Comparison of ENCODE assay signal across 20 mouse cellular contexts in the genomic region with DNA sequence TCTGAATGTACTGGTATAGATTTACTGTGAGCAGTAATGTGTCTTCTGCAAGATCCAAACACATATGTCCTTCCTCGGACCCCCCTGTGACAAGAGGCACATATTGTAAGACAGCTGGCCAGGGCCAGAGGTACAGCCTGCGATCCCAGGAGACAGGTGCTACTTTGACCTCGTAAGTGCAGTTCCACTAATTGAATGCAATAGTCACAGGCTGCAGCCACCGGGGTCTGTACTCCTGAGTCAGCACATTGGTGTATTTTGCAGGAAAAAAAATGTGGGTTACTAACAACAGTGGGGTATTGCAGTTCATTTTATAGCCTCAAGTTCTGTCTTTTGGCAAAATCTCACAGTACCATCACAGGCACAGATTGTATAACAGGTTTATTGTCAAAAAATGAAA.
A peak's percentile ranks its signal among the peaks of the same experiment; 100 is the strongest.
DNase-seq lines count a peak whose midpoint lies in the region; ATAC-seq lines count a peak whose summit lies in the region.
"Had no signal": no experiment of that assay in that cellular context is flagged by ENCODE, and none has a peak within 500 bp of the region (broad histone marks: within the 10 kb centered on the region; RNA-seq: fewer than 3 reads in every experiment).

No protein-coding gene starts in this region.

- no peaks in the 10 kb centered on the region for H3K9me3 ChIP-seq in neural tube, embryonic 15.5 days (replicated peaks)
- H3K9me3 ChIP-seq in limb, embryonic 12.5 days = no peaks in the 10 kb centered on the region
- H3K9me3 ChIP-seq: heart, embryonic 15.5 days; kidney, embryonic 15.5 days; lung, embryonic 15.5 days; midbrain, embryonic 10.5 days had no signal

- no peak overlapping the region for H3K4me3 ChIP-seq in neural tube, embryonic 15.5 days (replicated peaks)
- no peak overlapping the region for H3K4me3 ChIP-seq in limb, embryonic 12.5 days (replicated peaks)
- H3K4me3 ChIP-seq: heart, adult 2 months; heart, embryonic 15.5 days; kidney, embryonic 15.5 days; lung, embryonic 15.5 days; midbrain, embryonic 10.5 days had no signal

- H3K4me1 ChIP-seq in neural tube, embryonic 15.5 days = peaks cover 30% of the 10 kb centered on the region
- peaks cover 73% of the 10 kb centered on the region for H3K4me1 ChIP-seq in limb, embryonic 12.5 days (replicated peaks)

- no peak overlapping the region for H3K4me2 ChIP-seq in neural tube, embryonic 15.5 days
- no peak overlapping the region for H3K4me2 ChIP-seq in limb, embryonic 12.5 days
- H3K4me2 ChIP-seq: kidney, embryonic 15.5 days had no signal

- no peak overlapping the region for H3K27ac ChIP-seq in neural tube, embryonic 15.5 days (replicated peaks)
- peak overlapping the region; percentile 73; the same call in 1 of the 2 replicates for H3K27ac ChIP-seq in limb, embryonic 12.5 days
- H3K27ac ChIP-seq: heart, adult 2 months; heart, embryonic 15.5 days; kidney, embryonic 15.5 days; liver, embryonic 14.5 days; midbrain, embryonic 10.5 days had no signal

- 57% methylated on average over 4 of the region's 4 CpGs for WGBS in neural tube, embryonic 15.5 days
- 32% methylated on average over 4 of the region's 4 CpGs for WGBS in limb, embryonic 12.5 days

- H3K9ac ChIP-seq in neural tube, embryonic 15.5 days (replicated peaks) = no peak overlapping the region
- no peak overlapping the region for H3K9ac ChIP-seq in limb, embryonic 12.5 days (replicated peaks)
- H3K9ac ChIP-seq: heart, embryonic 15.5 days; kidney, embryonic 15.5 days; liver, embryonic 14.5 days; lung, embryonic 15.5 days had no signal

- no peaks in the 10 kb centered on the region for H3K27me3 ChIP-seq in neural tube, embryonic 15.5 days (replicated peaks)
- H3K27me3 ChIP-seq in limb, embryonic 12.5 days = no peaks in the 10 kb centered on the region
- H3K27me3 ChIP-seq: heart, embryonic 15.5 days; lung, embryonic 15.5 days had no signal

- no peak for DNase-seq in frontal cortex, postnatal 36 days (ENCODE audit: low spot score in 2 of 2)
- DNase-seq in neural tube, embryonic 10.5 days (ENCODE audit: extremely low spot score, low spot score) = peak; percentile 15
- no peak for DNase-seq in cerebellum, adult 18-20 months
- DNase-seq: adrenal gland, adult 2 months; cerebellum, adult 9-11 months; gastrocnemius, postnatal 10 days; heart, adult 2 months; heart, postnatal 4 days; lung, postnatal 4 days; right cerebral cortex, postnatal 25 days; thymus, postnatal 14 days had no signal

- H3K36me3 ChIP-seq in neural tube, embryonic 15.5 days = no peaks in the 10 kb centered on the region
- no peaks in the 10 kb centered on the region for H3K36me3 ChIP-seq in limb, embryonic 12.5 days
- H3K36me3 ChIP-seq: heart, embryonic 15.5 days; kidney, embryonic 15.5 days; lung, embryonic 15.5 days; midbrain, embryonic 10.5 days had no signal

- ATAC-seq in frontal cortex, adult (ENCODE audit: low TSS enrichment) = peak; percentile 29; the same call in 1 of the 2 replicates
- no peak for ATAC-seq in neural tube, embryonic 15.5 days (ENCODE audit: low FRiP score)
- ATAC-seq in limb, embryonic 12.5 days (ENCODE audit: insufficient number of reproducible peaks, insufficient read depth, low FRiP score, low TSS enrichment, low read depth) = no peak
- no peak for ATAC-seq in cerebellum, adult (ENCODE audit: insufficient number of reproducible peaks, low FRiP score, low TSS enrichment)
